In the genomic region with DNA sequence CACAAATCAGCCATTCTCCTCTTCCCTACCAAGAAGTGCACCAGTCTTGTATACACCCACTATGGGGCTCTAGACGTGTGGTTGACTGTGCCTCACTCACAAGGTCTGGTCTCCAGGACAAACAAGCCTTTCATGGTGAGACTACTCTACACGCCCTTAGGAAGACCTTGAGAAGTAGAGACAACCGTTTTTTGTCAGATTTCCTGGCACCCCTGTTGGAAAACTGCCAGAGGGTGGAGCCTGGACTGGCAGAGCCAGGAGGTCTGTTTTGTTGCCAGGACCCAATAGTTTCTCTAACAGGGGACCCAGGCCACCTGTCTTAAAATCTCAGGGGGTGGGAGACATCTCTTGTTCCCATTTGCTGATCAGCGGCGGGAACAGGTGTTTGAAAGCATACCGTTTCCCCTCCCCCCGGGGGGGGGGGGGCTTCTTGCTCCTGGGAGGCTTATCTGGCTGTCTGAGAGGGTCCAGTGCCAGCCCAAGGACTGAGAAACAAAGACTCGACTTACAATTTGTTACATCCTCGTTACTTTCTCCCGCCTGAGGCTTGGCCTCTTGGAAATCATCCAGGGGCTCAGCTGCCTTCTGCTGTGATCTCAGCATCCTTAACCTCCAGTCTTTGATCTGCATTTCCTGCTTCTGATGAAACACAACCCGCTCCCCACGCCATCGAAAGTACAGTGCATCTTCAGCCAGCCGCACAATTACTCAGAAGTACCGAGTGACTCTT, we compare ENCODE assay signal across 8 mouse cellular contexts.
DNase-seq lines count a peak whose midpoint lies in the region; ATAC-seq and TF ChIP-seq lines count a peak whose summit lies in the region.

No protein-coding gene starts in this region.

- peaks cover 13% of the 10 kb centered on the region for H3K4me1 ChIP-seq in forebrain, embryonic 13.5 days
- peaks cover 8% of the 10 kb centered on the region for H3K4me1 ChIP-seq in forebrain, embryonic 10.5 days
- peaks cover 10% of the 10 kb centered on the region for H3K4me1 ChIP-seq in lung, embryonic 15.5 days
- H3K4me1 ChIP-seq in midbrain, postnatal 0 days (ENCODE audit: insufficient read depth, low read length), result no peaks in the 10 kb centered on the region; the same call in 1 of the 2 replicates

- no peak for DNase-seq in forebrain, embryonic 10.5 days (ENCODE audit: extremely low spot score, low spot score)
- no peak for DNase-seq in lung, adult 18-20 months
- DNase-seq in cerebellum, postnatal 36 days, result peak; percentile 44 to 45
- DNase-seq in midbrain, postnatal 0 days (ENCODE audit: low spot score), result peak; percentile 76
- no peak for DNase-seq in layer of hippocampus, adult 9-10 months (ENCODE audit: low spot score)
- DNase-seq in c-Kit-positive CD71-positive TER-119-positive erythroid progenitor cells, embryonic 14.5 days (ENCODE audit: low spot score), result no peak

- TF ChIP-seq CTCF in midbrain, postnatal 0 days (IDR thresholded peaks at IDR 0.05), result no peak

- peak overlapping the region; percentile 29 for H3K4me2 ChIP-seq in forebrain, embryonic 13.5 days
- H3K4me2 ChIP-seq in lung, embryonic 15.5 days, result no peak overlapping the region; the same call in 1 of the 2 replicates
- H3K4me2 ChIP-seq in midbrain, postnatal 0 days (ENCODE audit: low read depth, low read length, poor library complexity, severe bottlenecking), result no peak overlapping the region

- no peak overlapping the region for H3K4me3 ChIP-seq in forebrain, embryonic 13.5 days
- no peak overlapping the region for H3K4me3 ChIP-seq in forebrain, embryonic 10.5 days
- H3K4me3 ChIP-seq in lung, embryonic 15.5 days, result no peak overlapping the region
- H3K4me3 ChIP-seq in midbrain, postnatal 0 days (ENCODE audit: low read depth, low read length), result no peak overlapping the region

- H3K27ac ChIP-seq in forebrain, embryonic 13.5 days, result peak overlapping the region; percentile 15
- no peak overlapping the region for H3K27ac ChIP-seq in forebrain, embryonic 10.5 days
- peak overlapping the region; percentile 54; the same call in 1 of the 2 replicates for H3K27ac ChIP-seq in lung, embryonic 15.5 days
- H3K27ac ChIP-seq in midbrain, postnatal 0 days (ENCODE audit: low read depth, low read length), result no peak overlapping the region

- H3K27me3 ChIP-seq in forebrain, embryonic 13.5 days, result no peaks in the 10 kb centered on the region
- no peaks in the 10 kb centered on the region for H3K27me3 ChIP-seq in forebrain, embryonic 10.5 days (ENCODE audit: poor library complexity, severe bottlenecking)
- no peaks in the 10 kb centered on the region for H3K27me3 ChIP-seq in lung, embryonic 15.5 days
- H3K27me3 ChIP-seq in midbrain, postnatal 0 days (ENCODE audit: insufficient read depth, low read length), result no peaks in the 10 kb centered on the region

- 22% methylated on average over 15 of the region's 15 CpGs for WGBS in forebrain, embryonic 13.5 days
- WGBS in forebrain, embryonic 10.5 days, result 61% methylated on average over 15 of the region's 15 CpGs
- WGBS in lung, embryonic 15.5 days, result 14% methylated on average over 15 of the region's 15 CpGs
- WGBS in midbrain, postnatal 0 days, result 28% methylated on average over 15 of the region's 15 CpGs

- no peak overlapping the region for H3K9ac ChIP-seq in forebrain, embryonic 13.5 days
- H3K9ac ChIP-seq in lung, embryonic 15.5 days, result no peak overlapping the region
- no peak overlapping the region for H3K9ac ChIP-seq in midbrain, postnatal 0 days (replicated peaks; ENCODE audit: low read length, poor library complexity, severe bottlenecking)

- no peaks in the 10 kb centered on the region for H3K36me3 ChIP-seq in forebrain, embryonic 13.5 days (ENCODE audit: poor library complexity, severe bottlenecking)
- H3K36me3 ChIP-seq in forebrain, embryonic 10.5 days (replicated peaks), result no peaks in the 10 kb centered on the region
- no peaks in the 10 kb centered on the region for H3K36me3 ChIP-seq in lung, embryonic 15.5 days
- no peaks in the 10 kb centered on the region for H3K36me3 ChIP-seq in midbrain, postnatal 0 days (ENCODE audit: insufficient read depth, low read length)

- ATAC-seq in forebrain, embryonic 13.5 days, result peak; percentile 58
- ATAC-seq in lung, embryonic 15.5 days (ENCODE audit: borderline replicate concordance, extremely low read depth, low FRiP score, low TSS enrichment), result 0 out of 2 replicates have a peak, but pooled peaks have one; percentile 39
- ATAC-seq in midbrain, postnatal 0 days (ENCODE audit: low FRiP score), result no peak

- 0 out of 2 replicates have a peak, but pooled peaks cover 2% of the 10 kb centered on the region for H3K9me3 ChIP-seq in forebrain, embryonic 13.5 days (replicated peaks)
- peaks cover 4% of the 10 kb centered on the region; the same call in 1 of the 2 replicates for H3K9me3 ChIP-seq in forebrain, embryonic 10.5 days
- no peaks in the 10 kb centered on the region for H3K9me3 ChIP-seq in lung, embryonic 15.5 days
- H3K9me3 ChIP-seq in midbrain, postnatal 0 days (ENCODE audit: low read length), result 0 out of 2 replicates have a peak, but pooled peaks cover 5% of the 10 kb centered on the region

Comparison
In these comparisons a context has a peak if more than half of its experiments do, and no peak if none do; other contexts are left out.
1. H3K27ac ChIP-seq: peak in forebrain, embryonic 13.5 days (single experiment) and lung, embryonic 15.5 days (single experiment); none in forebrain, embryonic 10.5 days (single experiment) and midbrain, postnatal 0 days (single experiment).
2. DNase-seq: peak in cerebellum, postnatal 36 days (2 of 2) and midbrain, postnatal 0 days (single experiment); none in forebrain, embryonic 10.5 days (single experiment), lung, adult 18-20 months (0 of 2), layer of hippocampus, adult 9-10 months (single experiment) and c-Kit-positive CD71-positive TER-119-positive erythroid progenitor cells, embryonic 14.5 days (single experiment).